Mouse (Mus musculus): ENCODE data around the gene Setd1b.
"Not testable (repeated sequence)": the region's sequence is repeated elsewhere in the genome, so short reads cannot be mapped to it uniquely, and the experiment has no call there.

Setd1b gene

DNA sequence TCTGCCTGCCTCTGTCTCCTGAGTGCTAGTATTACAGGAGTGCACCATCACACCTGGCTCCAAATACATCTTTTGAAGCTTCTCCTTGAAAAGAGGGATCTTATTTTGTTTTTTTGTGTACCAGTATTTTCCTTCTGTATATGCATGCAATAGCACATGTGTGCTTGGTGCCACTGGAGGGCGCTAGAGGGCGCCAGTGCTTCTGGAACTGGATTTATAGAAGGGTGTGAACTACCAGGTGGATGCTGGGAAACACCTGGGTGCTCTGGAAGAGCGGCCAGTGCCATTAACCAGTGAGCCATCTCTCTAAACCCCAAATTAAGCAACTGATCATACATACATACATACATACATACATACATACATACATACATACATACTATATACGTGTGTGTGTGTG, 60.8 kb downstream of the Setd1b start:
- not testable (repeated sequence) for DNase-seq (ENCODE audit: low spot score)

DNA sequence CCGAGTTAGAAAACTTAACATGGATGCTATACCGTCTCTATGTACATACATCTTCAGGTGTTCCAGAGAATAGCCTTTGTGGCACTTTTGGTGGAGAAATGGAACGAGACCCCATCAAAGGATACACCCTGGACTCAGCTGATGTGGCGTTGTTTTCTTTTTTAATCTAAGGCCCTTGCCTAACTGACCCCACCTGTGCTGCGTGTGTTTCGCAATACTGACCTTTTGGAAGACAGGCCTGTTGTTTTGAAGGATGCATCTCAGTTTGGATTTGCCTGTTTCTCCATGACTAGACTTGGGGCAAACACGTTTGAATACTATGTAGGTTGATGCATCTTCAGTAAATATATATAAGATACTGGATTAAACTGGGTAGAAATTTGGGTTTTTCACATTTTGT, 61.6 kb downstream of the Setd1b start:
- not testable (repeated sequence) for DNase-seq (ENCODE audit: low spot score)
